Mouse (Mus musculus): Measurements from ENCODE around the gene Lrrc7. TPM values are rescaled to one million over a fixed set of nuclear protein-coding genes. Genes with fewer than 3 reads are reported as not detected.

The Lrrc7 gene
- polyA plus RNA-seq, 1 experiment: not detected

- 20% methylated on average over 1 of the region's 1 CpGs for WGBS
- H3K4me1 ChIP-seq (ENCODE audit: control insufficient read depth, insufficient read depth, insufficient read length, low read length): no peaks in the 10 kb centered on the region
- H3K4me3 ChIP-seq (ENCODE audit: low read depth, low read length): no peak overlapping the region
- no peak for TF ChIP-seq POLR2A (IDR thresholded peaks at IDR 0.05; ENCODE audit: low read depth, low read length)
- no peak for TF ChIP-seq CTCF (IDR thresholded peaks at IDR 0.05; ENCODE audit: extremely low read depth, insufficient read length, insufficient replicate concordance, low read depth, low read length)
- H3K36me3 ChIP-seq (ENCODE audit: control insufficient read depth, insufficient read depth, low read length): no peaks in the 10 kb centered on the region
- H3K27me3 ChIP-seq (ENCODE audit: control insufficient read depth, insufficient read depth, low read length): no peaks in the 10 kb centered on the region
- H3K27ac ChIP-seq (ENCODE audit: insufficient read depth, low read depth, low read length): no peak overlapping the region
Observed at GRCm38 (mm10) chr3:158077380-158077772, 484.6 kb downstream of the Lrrc7 start.

DNA sequence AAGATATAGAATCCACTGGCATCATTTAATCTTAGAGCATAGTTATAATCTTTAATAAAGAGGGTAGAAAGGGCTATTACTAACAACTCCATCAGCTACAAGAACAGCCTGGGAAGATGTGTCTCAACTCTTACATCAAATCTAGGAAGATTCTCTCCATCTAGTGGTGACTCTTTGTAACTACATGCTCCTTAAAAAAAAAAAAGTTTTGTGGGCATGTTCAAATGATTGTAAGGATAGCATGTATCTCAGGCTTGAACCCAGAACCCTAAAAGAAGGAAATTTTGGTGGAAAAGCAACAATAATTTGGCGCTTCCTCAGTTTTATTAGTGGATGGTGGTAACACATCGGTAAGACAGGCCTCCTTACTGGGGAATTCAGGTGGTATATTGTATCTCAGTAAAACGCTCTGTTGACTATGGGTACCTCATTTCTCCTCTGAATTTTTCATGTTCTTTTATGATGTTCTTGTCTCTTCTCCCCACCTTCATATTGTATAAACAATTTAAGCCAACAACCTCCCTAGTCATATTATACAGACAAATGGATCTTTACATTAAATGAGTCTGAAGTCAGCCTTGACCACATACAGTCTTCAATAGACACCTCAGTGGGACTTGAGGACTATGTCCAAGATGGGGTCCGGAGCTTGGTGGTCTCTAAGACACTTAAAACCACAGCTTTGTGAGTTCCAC, 485.2 kb downstream of the Lrrc7 start:
- Histone ChIP-seq H3K36me3 (ENCODE audit: control insufficient read depth, insufficient read depth, low read length) (no peaks in the 10 kb centered on the region), H3K27me3 (ENCODE audit: control insufficient read depth, insufficient read depth, low read length) (no peaks in the 10 kb centered on the region)

DNA sequence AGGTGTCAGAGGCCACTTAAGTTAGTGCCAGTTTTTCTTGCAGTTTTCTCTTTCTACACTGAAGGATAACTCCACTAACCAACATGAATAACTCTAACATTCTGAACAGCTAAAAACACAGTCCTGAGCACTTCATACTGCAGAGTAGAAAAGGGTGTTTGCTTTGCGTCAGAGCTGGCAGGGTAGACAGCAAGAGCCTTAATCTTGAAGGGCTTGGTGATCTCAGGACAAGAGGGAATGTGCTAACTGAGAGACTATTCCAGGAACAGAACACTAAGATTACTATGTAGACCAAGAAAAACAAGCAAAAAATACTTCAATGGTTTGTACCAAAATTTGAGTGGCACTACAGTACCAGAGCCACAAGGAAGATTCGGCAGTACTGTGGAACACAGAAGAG, 487.0 kb downstream of the Lrrc7 start:
- H3K4me3 ChIP-seq (ENCODE audit: low read depth, low read length): no peak overlapping the region
- 74% methylated on average over 2 of the region's 2 CpGs for WGBS
- no peaks in the 10 kb centered on the region for H3K36me3 ChIP-seq (ENCODE audit: control insufficient read depth, insufficient read depth, low read length)
- no peak for TF ChIP-seq CTCF (IDR thresholded peaks at IDR 0.05; ENCODE audit: extremely low read depth, insufficient read length, insufficient replicate concordance, low read depth, low read length)
- TF ChIP-seq POLR2A (IDR thresholded peaks at IDR 0.05; ENCODE audit: low read depth, low read length): no peak
- H3K4me1 ChIP-seq (ENCODE audit: control insufficient read depth, insufficient read depth, insufficient read length, low read length): no peaks in the 10 kb centered on the region
- H3K27ac ChIP-seq (ENCODE audit: insufficient read depth, low read depth, low read length): no peak overlapping the region
- H3K27me3 ChIP-seq (ENCODE audit: control insufficient read depth, insufficient read depth, low read length): no peaks in the 10 kb centered on the region

More for the DNA sequence above, 485.2 kb downstream of the Lrrc7 start:
- Histone ChIP-seq H3K4me3 (ENCODE audit: low read depth, low read length) (no peak overlapping the region), H3K4me1 (ENCODE audit: control insufficient read depth, insufficient read depth, insufficient read length, low read length) (no peaks in the 10 kb centered on the region), H3K27ac (ENCODE audit: insufficient read depth, low read depth, low read length) (no peak overlapping the region)
- WGBS: 34% methylated on average over 4 of the region's 4 CpGs
- TF ChIP-seq POLR2A (IDR thresholded peaks at IDR 0.05; ENCODE audit: low read depth, low read length) (no peak), CTCF (IDR thresholded peaks at IDR 0.05; ENCODE audit: extremely low read depth, insufficient read length, insufficient replicate concordance, low read depth, low read length) (no peak)

DNA sequence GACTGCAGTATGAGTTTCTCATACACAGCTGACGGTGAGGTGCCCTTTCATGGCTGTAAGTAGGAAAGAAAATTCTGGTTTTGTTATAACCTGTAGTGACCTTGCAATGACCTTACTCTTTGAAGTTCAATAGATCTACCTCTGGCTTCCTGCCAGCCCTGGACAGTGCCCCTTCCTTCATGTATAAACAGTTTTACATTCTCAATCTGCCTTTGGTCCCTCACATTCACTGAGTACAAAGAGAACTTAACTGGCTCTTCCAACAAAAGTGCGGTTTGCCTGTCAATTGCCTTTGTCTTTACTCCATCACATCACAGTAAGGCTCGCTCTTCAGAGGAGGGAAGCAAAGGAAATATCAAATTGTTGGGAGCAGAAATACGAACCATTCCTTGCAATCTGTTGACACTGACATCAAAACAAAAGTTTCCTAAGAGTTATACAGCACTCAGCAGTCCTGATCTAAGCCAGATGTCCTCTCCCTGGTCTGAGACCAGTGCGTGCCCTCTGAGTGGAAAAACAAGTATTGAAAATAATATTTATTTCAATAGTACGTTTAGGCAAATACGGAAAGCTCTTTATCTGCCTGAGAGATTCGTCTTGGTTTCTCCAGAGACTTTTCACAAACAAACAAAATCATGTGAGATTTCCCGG, 493.3 kb downstream of the Lrrc7 start:
- no peaks in the 10 kb centered on the region for H3K27me3 ChIP-seq (ENCODE audit: control insufficient read depth, insufficient read depth, low read length)
- H3K4me1 ChIP-seq (ENCODE audit: control insufficient read depth, insufficient read depth, insufficient read length, low read length): no peaks in the 10 kb centered on the region
- H3K36me3 ChIP-seq (ENCODE audit: control insufficient read depth, insufficient read depth, low read length): peaks cover 5% of the 10 kb centered on the region
- no peak for TF ChIP-seq POLR2A (IDR thresholded peaks at IDR 0.05; ENCODE audit: low read depth, low read length)
- no peak overlapping the region for H3K4me3 ChIP-seq (ENCODE audit: low read depth, low read length)
- H3K27ac ChIP-seq (ENCODE audit: insufficient read depth, low read depth, low read length): no peak overlapping the region
- 80% methylated on average over 9 of the region's 9 CpGs for WGBS

- Histone ChIP-seq H3K27me3 (ENCODE audit: control insufficient read depth, insufficient read depth, low read length) (no peaks in the 10 kb centered on the region), H3K4me1 (ENCODE audit: control insufficient read depth, insufficient read depth, insufficient read length, low read length) (no peaks in the 10 kb centered on the region), H3K27ac (ENCODE audit: insufficient read depth, low read depth, low read length) (no peak overlapping the region), H3K36me3 (ENCODE audit: control insufficient read depth, insufficient read depth, low read length) (peaks cover 8% of the 10 kb centered on the region), H3K4me3 (ENCODE audit: low read depth, low read length) (no peak overlapping the region)
- 83% methylated on average over 7 of the region's 7 CpGs for WGBS
- no peak for TF ChIP-seq CTCF (IDR thresholded peaks at IDR 0.05; ENCODE audit: extremely low read depth, insufficient read length, insufficient replicate concordance, low read depth, low read length)
- no peak for TF ChIP-seq POLR2A (IDR thresholded peaks at IDR 0.05; ENCODE audit: low read depth, low read length)
Observed at GRCm38 (mm10) chr3:158067916-158068315, 494.1 kb downstream of the Lrrc7 start.

DNA sequence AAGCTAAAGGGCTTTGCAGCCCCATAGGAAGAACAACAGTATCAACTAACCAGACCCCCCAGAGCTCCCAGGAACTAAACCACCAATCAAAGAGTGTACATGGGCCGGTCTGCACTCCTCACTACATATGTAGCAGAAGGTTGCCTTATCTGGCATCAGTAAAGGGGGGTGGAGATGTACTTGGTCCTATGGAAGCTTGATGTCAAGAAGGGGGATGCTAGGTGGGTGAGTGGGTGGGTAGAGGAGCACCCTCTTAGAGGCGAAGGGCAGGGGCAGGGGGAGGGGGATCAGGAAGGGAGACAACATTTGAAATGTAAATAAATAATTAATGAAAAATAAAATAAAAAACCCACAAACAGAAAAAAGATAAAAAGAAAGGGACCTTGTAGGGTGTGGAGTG, 496.8 kb downstream of the Lrrc7 start:
- WGBS: 92% methylated on average over 2 of the region's 2 CpGs
- Histone ChIP-seq H3K27ac (ENCODE audit: insufficient read depth, low read depth, low read length) (no peak overlapping the region), H3K4me3 (ENCODE audit: low read depth, low read length) (no peak overlapping the region), H3K36me3 (ENCODE audit: control insufficient read depth, insufficient read depth, low read length) (peaks cover 8% of the 10 kb centered on the region), H3K27me3 (ENCODE audit: control insufficient read depth, insufficient read depth, low read length) (no peaks in the 10 kb centered on the region), H3K4me1 (ENCODE audit: control insufficient read depth, insufficient read depth, insufficient read length, low read length) (no peaks in the 10 kb centered on the region)
- TF ChIP-seq CTCF (IDR thresholded peaks at IDR 0.05; ENCODE audit: extremely low read depth, insufficient read length, insufficient replicate concordance, low read depth, low read length): no peak

- Histone ChIP-seq H3K27me3 (ENCODE audit: control insufficient read depth, insufficient read depth, low read length) (no peaks in the 10 kb centered on the region), H3K4me1 (ENCODE audit: control insufficient read depth, insufficient read depth, insufficient read length, low read length) (no peaks in the 10 kb centered on the region), H3K27ac (ENCODE audit: insufficient read depth, low read depth, low read length) (peak overlapping the region; percentile 38; the same call in 1 of the 2 replicates), H3K36me3 (ENCODE audit: control insufficient read depth, insufficient read depth, low read length) (peaks cover 20% of the 10 kb centered on the region), H3K4me3 (ENCODE audit: low read depth, low read length) (no peak overlapping the region)
- WGBS: 85% methylated on average over 5 of the region's 5 CpGs
- TF ChIP-seq CTCF (IDR thresholded peaks at IDR 0.05; ENCODE audit: extremely low read depth, insufficient read length, insufficient replicate concordance, low read depth, low read length) (no peak), POLR2A (IDR thresholded peaks at IDR 0.05; ENCODE audit: low read depth, low read length) (no peak)
Observed at GRCm38 (mm10) chr3:158061811-158062523, 500.1 kb downstream of the Lrrc7 start.
